Mouse (Mus musculus) heart, embryonic 13.5 days (tissue): ENCODE measurements around the gene Npepps. TPM values are rescaled to one million over a fixed set of nuclear protein-coding genes. Genes with fewer than 3 reads are reported as not detected.
A peak's percentile ranks its signal among the peaks of the same experiment; 100 is the strongest.
"Not testable (repeated sequence)": the region's sequence is repeated elsewhere in the genome, so short reads cannot be mapped to it uniquely, and the experiment has no call there.

ENCODE experiments used
- ATAC-seq: fragments of 200-750 bp; cut with Nextera tagmentation; 2 replicates; pipeline ENCODE4 v1.8.0; 2017; ENCODE audit warnings: moderate TSS enrichment; ENCODE audit not compliant: insufficient number of reproducible peaks, low FRiP score, low TSS enrichment; ENCODE audit errors: extremely low read depth
- H3K27ac ChIP-seq: fragments of 300-500 bp; sonication (generic); replicated peaks from 2 replicates; pipeline ENCODE4 v1.5.1; 2015; ENCODE audit warnings: moderate library complexity, mild to moderate bottlenecking, inconsistent platforms
- H3K27me3 ChIP-seq: fragments of 300-500 bp; sonication (generic); replicated peaks from 2 replicates; pipeline ENCODE4 v1.6.1; 2015; ENCODE audit warnings: mild to moderate bottlenecking, inconsistent platforms
- H3K36me3 ChIP-seq: fragments of 300-500 bp; sonication (generic); 2 replicates; pipeline ENCODE4 v1.6.1; 2015; ENCODE audit warnings: mild to moderate bottlenecking, inconsistent platforms
- H3K4me1 ChIP-seq: fragments of 300-500 bp; sonication (generic); 2 replicates; pipeline ENCODE4 v1.6.1; 2015; ENCODE audit warnings: inconsistent platforms
- H3K4me2 ChIP-seq: fragments of 300-500 bp; sonication (generic); 2 replicates; pipeline ENCODE4 v1.6.1; 2015; ENCODE audit warnings: inconsistent platforms, mild to moderate bottlenecking, moderate library complexity
- H3K4me3 ChIP-seq: fragments of 300-500 bp; sonication (generic); 2 replicates; pipeline ENCODE4 v1.5.1; 2015; ENCODE audit warnings: moderate library complexity, mild to moderate bottlenecking, inconsistent platforms
- H3K9ac ChIP-seq: fragments of 300-500 bp; sonication (generic); 2 replicates; pipeline ENCODE4 v1.6.1; 2015; ENCODE audit warnings: inconsistent platforms, mild to moderate bottlenecking, moderate library complexity
- H3K9me3 ChIP-seq: fragments of 300-500 bp; sonication (generic); 2 replicates; pipeline ENCODE4 v1.6.1; 2016; ENCODE audit warnings: inconsistent platforms
- WGBS: fragments of 180-500 bp; shearing (Covaris S2); methylation state at CpG from one replicate; pipeline ENCODE4 v1.1.7; 2015; ENCODE audit warnings: mixed read lengths; 5-methylcytosine and 5-hydroxymethylcytosine counted together
- polyA plus RNA-seq: library from polyadenylated mRNA; unstranded; fragments of >200 nt; fragmentation: Nextera tagmentation; extraction: Ambion mirVana; gene quantifications from 2 replicates; pipeline ENCODE4 v1.2.1, GENCODE M21; 2015

Npepps gene
- polyA plus RNA-seq, 1 experiment from 2014 or later = 83.5 TPM

GRCm38 (mm10) chr11:97276019-97276418 lies 4.4 kb downstream of the Npepps start:
- Histone ChIP-seq H3K9me3 (no peaks in the 10 kb centered on the region), H3K27ac (0 out of 2 replicates have a peak overlapping the region, but pooled peaks have one; percentile 0), H3K4me1 (peaks cover 36% of the 10 kb centered on the region), H3K36me3 (no peaks in the 10 kb centered on the region), H3K4me3 (no peak overlapping the region), H3K27me3 (no peaks in the 10 kb centered on the region), H3K9ac (no peak overlapping the region), H3K4me2 (no peak overlapping the region)
- no peak for ATAC-seq
- WGBS = 42% methylated on average over 1 of the region's 1 CpGs

- Histone ChIP-seq H3K4me2 (no peak overlapping the region), H3K4me1 (peaks cover 33% of the 10 kb centered on the region), H3K27ac (no peak overlapping the region), H3K9me3 (no peaks in the 10 kb centered on the region), H3K36me3 (no peaks in the 10 kb centered on the region), H3K4me3 (no peak overlapping the region), H3K27me3 (no peaks in the 10 kb centered on the region), H3K9ac (no peak overlapping the region)
- ATAC-seq = no peak
- 92% methylated on average over 2 of the region's 2 CpGs for WGBS
Measured at GRCm38 (mm10) chr11:97275349-97275748, 5.1 kb downstream of the Npepps start.

- ATAC-seq, H3K4me3 ChIP-seq, H3K9ac ChIP-seq, H3K27ac ChIP-seq, H3K4me2 ChIP-seq, H3K27me3 ChIP-seq, H3K36me3 ChIP-seq, H3K9me3 ChIP-seq: not testable (repeated sequence)
- WGBS = 87% methylated on average over 6 of the region's 6 CpGs
- peaks cover 33% of the 10 kb centered on the region for H3K4me1 ChIP-seq
Measured at GRCm38 (mm10) chr11:97274947-97275346, 5.5 kb downstream of the Npepps start.

GRCm38 (mm10) chr11:97273613-97274012 lies 6.8 kb downstream of the Npepps start:
- H3K4me1 ChIP-seq = peaks cover 26% of the 10 kb centered on the region
- 81% methylated on average over 5 of the region's 5 CpGs for WGBS
- no peaks in the 10 kb centered on the region for H3K9me3 ChIP-seq
- H3K27ac ChIP-seq = no peak overlapping the region
- H3K9ac ChIP-seq = no peak overlapping the region
- H3K4me3 ChIP-seq = no peak overlapping the region
- H3K4me2 ChIP-seq = no peak overlapping the region
- H3K36me3 ChIP-seq = no peaks in the 10 kb centered on the region
- ATAC-seq = no peak
- no peaks in the 10 kb centered on the region for H3K27me3 ChIP-seq

GRCm38 (mm10) chr11:97272835-97273234 lies 7.6 kb downstream of the Npepps start:
- Histone ChIP-seq H3K36me3 (no peaks in the 10 kb centered on the region), H3K9me3 (no peaks in the 10 kb centered on the region), H3K4me1 (peaks cover 19% of the 10 kb centered on the region), H3K9ac (no peak overlapping the region), H3K27ac (no peak overlapping the region), H3K4me3 (no peak overlapping the region), H3K27me3 (no peaks in the 10 kb centered on the region), H3K4me2 (no peak overlapping the region)
- 89% methylated on average over 4 of the region's 4 CpGs for WGBS
- no peak for ATAC-seq

DNA sequence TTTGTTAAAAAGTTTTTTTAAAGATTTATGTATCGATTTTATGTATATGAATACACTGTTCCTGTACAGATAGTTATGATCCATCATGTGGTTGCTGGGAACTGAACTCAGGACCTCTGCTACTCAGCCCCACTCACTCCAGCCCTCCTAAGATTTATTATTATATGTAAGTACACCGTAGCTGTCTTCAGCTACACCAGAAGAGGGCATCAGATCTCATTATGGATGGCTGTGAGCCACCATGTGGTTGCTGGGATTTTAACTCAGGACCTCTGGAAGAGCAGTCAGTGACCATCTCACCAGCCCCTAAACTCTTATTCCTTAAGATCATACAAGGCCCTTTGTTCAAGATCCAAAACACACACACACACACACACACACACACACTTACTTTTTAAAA lies 10.4 kb downstream of the Npepps start:
- not testable (repeated sequence) for H3K4me2 ChIP-seq, ATAC-seq, H3K27me3 ChIP-seq, H3K4me3 ChIP-seq, H3K9me3 ChIP-seq, H3K4me1 ChIP-seq, H3K9ac ChIP-seq, H3K27ac ChIP-seq
- 70% methylated on average over 2 of the region's 2 CpGs for WGBS
- H3K36me3 ChIP-seq = peaks cover 22% of the 10 kb centered on the region

DNA sequence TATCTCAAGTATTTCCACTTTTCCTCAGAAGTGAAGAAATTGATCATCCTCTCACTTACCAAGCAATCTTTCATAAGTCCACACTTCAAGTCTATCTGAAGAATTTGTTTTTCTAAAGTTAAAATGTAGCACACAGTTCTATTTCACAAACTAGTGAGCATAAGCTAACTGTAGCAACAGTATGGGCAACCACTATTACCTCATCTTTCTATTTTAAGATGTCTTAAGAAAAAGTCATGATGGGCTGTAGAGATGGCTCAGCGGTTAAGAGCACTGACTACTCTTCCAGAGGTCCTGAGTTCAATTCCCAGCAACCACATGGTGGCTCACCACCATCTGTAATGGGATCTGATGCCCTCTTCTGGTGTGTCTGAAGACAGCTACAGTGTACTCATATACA lies 13.9 kb downstream of the Npepps start:
- 81% methylated on average over 1 of the region's 1 CpGs for WGBS
- not testable (repeated sequence) for ATAC-seq, H3K27ac ChIP-seq, H3K4me3 ChIP-seq, H3K27me3 ChIP-seq, H3K4me1 ChIP-seq, H3K9ac ChIP-seq, H3K4me2 ChIP-seq, H3K9me3 ChIP-seq
- peaks cover 37% of the 10 kb centered on the region for H3K36me3 ChIP-seq

DNA sequence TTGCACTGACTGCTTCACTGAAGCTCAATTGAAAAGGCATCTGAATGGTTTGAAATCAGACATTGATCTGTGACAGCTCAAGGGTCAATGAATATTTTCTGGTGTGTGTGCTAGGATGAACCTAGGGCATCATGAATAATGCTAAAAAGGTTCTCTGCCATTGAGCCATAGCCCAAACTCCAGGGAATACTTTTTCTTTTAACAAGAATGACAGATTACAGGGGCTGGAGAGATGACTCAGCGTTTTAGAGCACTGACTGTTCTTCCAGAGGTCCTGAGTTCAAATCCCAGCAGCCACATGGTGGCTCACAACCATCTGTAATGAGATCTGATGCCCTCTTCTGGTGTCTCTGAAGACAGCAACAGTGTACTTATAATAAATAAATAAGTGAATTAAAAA lies 30.8 kb downstream of the Npepps start:
- not testable (repeated sequence) for H3K4me2 ChIP-seq, H3K4me3 ChIP-seq, H3K9me3 ChIP-seq, H3K9ac ChIP-seq, H3K27me3 ChIP-seq, H3K27ac ChIP-seq, ATAC-seq, H3K4me1 ChIP-seq
- 79% methylated on average over 1 of the region's 1 CpGs for WGBS
- peaks cover 47% of the 10 kb centered on the region for H3K36me3 ChIP-seq

GRCm38 (mm10) chr11:97246510-97247159 lies 33.8 kb downstream of the Npepps start:
- Histone ChIP-seq H3K9me3 (no peaks in the 10 kb centered on the region), H3K4me2 (no peak overlapping the region), H3K9ac (no peak overlapping the region), H3K4me3 (no peak overlapping the region), H3K36me3 (peaks cover 58% of the 10 kb centered on the region), H3K4me1 (no peaks in the 10 kb centered on the region), H3K27ac (no peak overlapping the region), H3K27me3 (no peaks in the 10 kb centered on the region)
- 69% methylated on average over 10 of the region's 10 CpGs for whole genome bisulfite sequencing
- ATAC-seq = no peak

- peaks cover 78% of the 10 kb centered on the region for H3K36me3 ChIP-seq
- no peak for ATAC-seq
- no peak overlapping the region for H3K27ac ChIP-seq
- 88% methylated on average over 7 of the region's 7 CpGs for WGBS
- no peaks in the 10 kb centered on the region for H3K27me3 ChIP-seq
- H3K4me3 ChIP-seq = no peak overlapping the region
- H3K4me2 ChIP-seq = no peak overlapping the region
- no peak overlapping the region for H3K9ac ChIP-seq
- no peaks in the 10 kb centered on the region for H3K9me3 ChIP-seq
- H3K4me1 ChIP-seq = no peaks in the 10 kb centered on the region
Measured at GRCm38 (mm10) chr11:97241321-97241720, 39.1 kb downstream of the Npepps start.

DNA sequence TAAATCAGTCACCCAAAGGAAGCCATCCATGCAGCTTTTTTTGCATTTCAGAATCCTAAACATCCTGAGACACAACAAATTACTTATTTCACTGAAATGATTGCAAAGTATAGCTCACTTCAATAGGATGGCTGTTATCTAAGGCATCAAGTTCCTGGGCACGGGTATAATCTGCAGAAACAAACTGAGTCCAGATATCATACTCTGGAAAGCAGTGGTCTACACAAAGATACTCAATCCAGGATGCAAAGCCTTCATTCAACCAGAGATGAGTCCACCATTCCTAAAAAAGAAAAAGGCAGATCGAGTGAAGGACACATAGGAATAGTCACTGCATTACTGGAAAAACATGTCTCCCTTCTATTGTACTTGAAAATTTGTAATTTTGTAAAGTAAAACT lies 42.5 kb downstream of the Npepps start:
- no peak for ATAC-seq
- Histone ChIP-seq H3K27me3 (no peaks in the 10 kb centered on the region), H3K9me3 (no peaks in the 10 kb centered on the region), H3K9ac (no peak overlapping the region), H3K4me1 (no peaks in the 10 kb centered on the region), H3K4me2 (no peak overlapping the region), H3K27ac (no peak overlapping the region), H3K36me3 (peaks cover 82% of the 10 kb centered on the region), H3K4me3 (no peak overlapping the region)
- WGBS = 73% methylated on average over 2 of the region's 2 CpGs

DNA sequence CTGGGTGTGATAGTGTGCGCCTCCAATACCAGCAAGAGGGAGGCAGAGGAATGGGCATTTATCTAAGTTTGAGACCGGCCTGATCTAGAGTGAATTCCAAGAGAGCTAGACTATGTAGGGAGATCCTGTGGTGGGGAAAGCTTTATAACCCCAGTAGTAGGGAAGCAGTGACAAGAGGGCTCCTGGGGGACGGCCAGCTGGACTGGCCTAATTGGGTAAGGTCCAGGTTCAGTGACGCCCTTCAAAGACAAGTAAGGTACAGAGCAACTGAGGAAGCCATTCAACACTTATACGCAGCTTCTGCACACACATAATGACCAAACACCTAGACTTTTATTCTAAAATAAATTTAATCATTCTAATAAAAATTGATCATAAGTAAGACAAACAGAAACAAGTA lies 48.0 kb downstream of the Npepps start:
- ATAC-seq = no peak
- Histone ChIP-seq H3K27ac (no peak overlapping the region), H3K4me1 (no peaks in the 10 kb centered on the region), H3K9ac (no peak overlapping the region), H3K9me3 (no peaks in the 10 kb centered on the region), H3K4me3 (no peak overlapping the region), H3K27me3 (no peaks in the 10 kb centered on the region), H3K4me2 (no peak overlapping the region), H3K36me3 (peaks cover 85% of the 10 kb centered on the region)
- 92% methylated on average over 5 of the region's 5 CpGs for WGBS
